Mouse (Mus musculus): ENCODE data around the gene Slc9a7.

- TF ChIP-seq CTCF (IDR thresholded peaks at IDR 0.05; ENCODE audit: low read depth) (no peak), EP300 (optimal IDR thresholded peaks at IDR 0.05) (no peak)
These were observed 123.2 kb downstream of the Slc9a7 start for GRCm38 (mm10) chrX:20168430-20168829.
